Mouse (Mus musculus) fat pad, adult 2 months (tissue): ENCODE measurements around the gene Gnpat.

Source experiments
- DNase-seq: peaks from one replicate; pipeline ENCODE4 v3.0.0-alpha.2; 2011; ENCODE audit warnings: low read depth, low spot score; ENCODE audit errors: extremely low read depth

The Gnpat gene

DNA sequence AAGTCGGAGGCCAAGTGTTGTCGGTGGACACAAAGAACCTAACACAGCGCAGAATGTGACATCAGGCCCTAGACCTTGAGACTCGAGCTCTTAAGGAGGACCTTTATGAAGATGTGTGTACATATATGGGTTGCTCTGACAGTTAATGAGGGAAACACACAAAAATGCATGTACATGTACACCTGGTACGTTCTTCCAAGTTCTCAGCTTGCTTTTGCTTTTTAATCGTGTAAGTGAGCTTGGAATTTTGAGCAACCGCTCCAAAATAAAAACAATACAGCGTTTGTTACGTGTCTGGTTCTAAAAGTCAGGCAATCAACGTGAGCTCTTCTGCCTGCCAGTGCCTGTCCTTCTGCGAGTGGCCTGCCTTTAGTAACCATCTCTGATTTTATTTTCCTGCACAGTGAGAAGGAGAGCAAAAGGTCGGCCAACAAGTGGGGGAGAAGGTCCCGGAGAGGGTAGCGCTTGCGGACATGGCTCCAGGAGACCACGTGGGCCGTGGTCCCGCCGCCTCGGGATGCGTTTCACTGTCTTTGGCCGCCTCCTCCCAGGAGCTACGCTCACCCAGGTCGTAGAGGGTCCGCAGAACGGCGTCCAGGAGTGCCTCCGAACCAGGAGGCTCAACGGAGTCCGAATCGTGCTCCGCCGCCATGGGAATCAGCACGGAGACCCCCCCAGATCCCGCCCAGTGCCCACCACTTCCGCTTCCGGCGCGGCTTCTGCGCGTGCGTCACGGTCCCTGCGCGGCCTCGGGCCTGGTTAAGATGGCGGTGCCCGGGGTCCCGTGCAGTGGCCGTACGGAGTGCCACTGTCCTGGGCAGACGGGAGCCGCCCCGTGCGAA, at the start of gene Gnpat, which contains the start of gene 2810004N23Rik:
Gene Gnpat (plus strand): TSS at position 713 of the 842 bp plus-strand sequence.
Gene 2810004N23Rik (minus strand): TSS at position 800 of the 842 bp plus-strand sequence.
- DNase-seq: no peak

GRCm38 (mm10) chr8:124813326-124813725, 49.5 kb upstream of the Gnpat start:
- no peak for DNase-seq

DNA sequence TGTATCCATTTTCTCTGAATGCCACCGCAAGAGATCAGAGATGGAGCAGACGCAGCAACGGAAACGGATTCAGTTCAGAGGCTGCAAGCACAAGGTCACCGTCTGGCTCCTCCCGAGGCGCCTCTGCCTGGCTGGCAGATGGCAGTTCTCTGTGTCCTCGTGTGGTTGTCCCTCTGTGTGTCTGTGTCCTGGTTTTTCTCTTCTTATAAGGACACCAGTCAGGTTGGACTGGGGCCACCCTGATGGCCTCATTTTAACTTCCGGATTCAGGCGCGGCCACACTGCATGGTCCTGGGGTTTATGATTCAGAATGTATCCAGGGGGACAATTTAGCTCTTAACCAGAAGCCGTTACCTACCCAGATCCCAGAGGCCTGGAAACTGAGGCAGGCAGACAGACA, 47.0 kb upstream of the Gnpat start:
- no peak for DNase-seq

GRCm38 (mm10) chr8:124816866-124817265, 46.0 kb upstream of the Gnpat start:
- no peak for DNase-seq

GRCm38 (mm10) chr8:124817361-124817760, 45.5 kb upstream of the Gnpat start:
- DNase-seq: no peak

GRCm38 (mm10) chr8:124819612-124820115, 43.2 kb upstream of the Gnpat start:
- no peak for DNase-seq

DNA sequence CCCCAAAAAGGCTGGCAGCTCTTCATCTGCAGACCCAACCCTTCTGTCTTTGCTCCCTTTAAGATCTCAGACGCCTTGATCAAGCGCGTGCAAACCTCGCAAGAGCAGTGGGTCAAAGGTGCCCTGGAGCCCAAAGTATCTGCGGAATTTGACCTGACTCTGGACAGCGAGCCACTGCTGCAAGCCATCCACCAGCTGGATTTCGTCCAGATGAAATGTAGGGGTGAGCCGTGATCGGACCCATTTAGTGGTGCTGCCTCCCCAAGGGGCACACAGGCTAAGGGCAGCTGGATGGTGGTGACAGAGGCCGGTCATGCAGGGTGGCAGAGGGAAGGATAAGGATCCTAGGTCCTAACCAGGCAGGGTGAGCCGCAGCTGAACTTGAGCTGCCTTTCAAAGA, 42.7 kb upstream of the Gnpat start:
- no peak for DNase-seq

DNA sequence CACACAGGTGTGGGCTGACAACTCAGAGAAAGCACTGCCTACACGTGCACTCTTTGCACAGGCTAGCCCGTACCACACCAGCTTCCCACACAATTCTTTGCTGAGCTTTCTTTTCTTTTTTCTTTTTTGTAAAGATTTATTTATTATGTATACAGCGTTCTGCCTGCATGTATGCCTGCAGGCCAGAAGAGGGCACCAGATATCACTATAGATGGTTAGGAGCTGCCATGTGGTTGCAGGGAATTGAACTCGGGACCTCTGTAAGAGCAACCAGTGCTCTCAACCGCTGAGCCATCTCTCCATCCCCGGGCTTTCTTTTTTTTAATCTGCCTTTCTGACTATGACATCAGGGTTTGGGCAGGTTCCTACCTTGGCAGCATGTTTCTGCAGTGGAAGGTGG, 39.3 kb upstream of the Gnpat start:
- DNase-seq: no peak

- DNase-seq: peak; percentile 90
Observed at GRCm38 (mm10) chr8:124826658-124827057, 36.2 kb upstream of the Gnpat start.

DNA sequence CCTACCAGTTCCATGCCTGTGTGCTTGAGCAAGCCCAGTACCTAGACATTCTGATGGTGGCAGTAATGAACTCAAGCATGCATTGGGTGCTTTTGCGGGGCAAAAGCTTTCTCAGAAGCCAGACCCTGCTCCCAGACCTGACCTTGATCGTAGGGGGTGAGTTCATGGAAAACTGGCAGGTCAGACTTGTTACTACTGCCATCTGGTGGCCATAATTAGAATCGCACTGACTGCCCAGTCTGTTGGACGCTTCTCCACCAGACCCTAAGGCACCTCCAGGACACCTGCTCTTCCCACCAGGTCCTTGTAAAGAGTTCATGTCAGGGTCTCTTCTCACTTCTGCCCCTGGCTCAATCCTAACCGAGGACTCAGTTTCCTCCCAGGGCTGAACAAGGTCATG, 35.4 kb upstream of the Gnpat start:
- DNase-seq: no peak

DNA sequence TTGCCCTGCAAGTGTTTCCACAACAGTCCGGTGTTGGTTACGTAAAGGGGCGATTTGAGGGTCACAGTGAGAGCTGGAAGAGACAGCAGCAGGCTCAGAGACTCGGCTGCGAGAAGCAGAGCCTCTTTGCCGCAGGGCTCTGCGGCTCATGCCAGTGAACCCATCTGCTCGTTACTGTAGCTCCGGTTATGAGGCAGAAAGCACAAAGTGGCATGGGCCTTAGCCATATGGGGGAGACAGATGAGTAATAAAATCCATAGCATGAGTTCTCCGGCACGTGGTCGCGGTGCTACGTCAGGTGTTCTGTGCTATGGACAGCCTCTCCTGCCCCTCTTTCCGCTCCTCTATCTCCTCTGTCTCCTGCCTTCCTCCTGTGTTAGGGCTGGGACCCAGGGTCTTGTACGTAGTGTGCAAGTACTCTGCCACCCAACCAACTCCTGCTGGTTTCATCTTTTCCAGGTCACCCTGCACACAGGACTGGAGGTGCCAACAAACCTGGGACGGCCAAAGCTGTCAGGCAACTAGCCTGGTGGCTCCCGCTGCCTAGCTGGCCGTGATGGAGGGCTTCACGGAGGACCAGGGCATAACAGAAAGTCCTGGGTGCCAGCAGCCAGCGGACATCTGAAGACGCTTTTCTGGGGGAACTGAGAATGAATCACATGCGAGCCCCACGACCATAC, 34.1 kb upstream of the Gnpat start:
- DNase-seq: no peak

- no peak for DNase-seq
Observed at GRCm38 (mm10) chr8:124830050-124830449, 32.8 kb upstream of the Gnpat start.

- DNase-seq: no peak
Observed at GRCm38 (mm10) chr8:124831531-124831930, 31.3 kb upstream of the Gnpat start.

DNA sequence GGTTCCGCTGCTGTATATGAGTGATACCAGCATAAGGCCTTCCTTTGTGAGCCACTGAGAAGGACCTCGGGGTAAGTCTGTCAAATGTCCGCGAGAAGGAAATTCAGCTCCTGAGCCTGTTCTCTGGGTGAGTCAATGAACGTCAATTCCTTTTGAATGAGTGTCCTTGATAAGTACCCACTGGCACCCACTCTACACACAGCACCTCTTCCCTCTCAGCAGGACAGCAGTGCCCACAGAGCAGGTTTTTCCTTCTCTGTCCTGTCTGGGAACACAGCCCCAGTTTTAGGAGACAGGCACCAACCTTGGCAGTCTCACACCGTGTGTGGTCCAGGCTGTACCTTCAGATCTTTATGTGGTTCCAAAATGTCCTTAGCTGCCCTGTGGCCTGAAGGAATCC, 30.9 kb upstream of the Gnpat start:
- no peak for DNase-seq

DNA sequence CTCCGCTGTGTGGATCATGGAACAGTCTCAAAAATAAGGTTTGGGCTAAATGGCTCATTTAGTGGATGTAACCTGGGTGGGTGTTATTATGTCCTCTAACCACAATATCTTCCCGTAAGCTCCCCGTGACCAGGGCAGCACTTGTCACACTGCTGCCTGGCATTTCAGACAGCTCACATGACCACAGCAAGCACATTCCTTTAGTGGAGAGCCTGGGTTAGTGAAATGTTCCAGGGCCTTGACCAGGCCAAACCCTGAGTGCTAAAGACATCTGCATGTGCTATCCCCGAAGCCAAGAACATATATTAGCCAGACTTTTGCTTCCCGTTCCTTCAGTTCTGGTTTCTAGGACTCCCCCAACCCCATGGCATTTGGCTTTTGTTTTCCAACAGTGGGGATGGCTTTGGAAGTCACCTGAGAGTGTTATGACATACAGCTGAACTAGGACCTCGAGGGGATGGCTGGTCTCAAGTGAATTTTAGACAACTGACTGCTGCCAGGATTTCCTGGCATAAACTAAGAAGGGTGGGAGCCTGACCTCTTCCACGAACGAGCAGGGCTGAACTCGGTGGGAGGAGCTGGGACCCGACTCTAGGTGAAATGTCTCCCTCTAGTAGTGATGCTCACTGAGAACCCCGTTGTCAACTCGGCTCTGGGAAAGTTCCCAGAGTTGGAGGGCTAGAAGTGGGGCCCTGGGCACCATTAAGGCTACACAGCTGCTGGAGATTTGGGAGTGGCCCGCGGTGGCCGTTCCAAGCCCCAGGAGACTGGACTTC, 29.2 kb upstream of the Gnpat start:
- no peak for DNase-seq

GRCm38 (mm10) chr8:124835848-124836247, 27.0 kb upstream of the Gnpat start:
- DNase-seq: no peak

- no peak for DNase-seq
Observed at GRCm38 (mm10) chr8:124836273-124836672, 26.6 kb upstream of the Gnpat start.

GRCm38 (mm10) chr8:124836907-124837306, 25.9 kb upstream of the Gnpat start:
- no peak for DNase-seq

- DNase-seq: no peak
Observed at GRCm38 (mm10) chr8:124837956-124838355, 24.9 kb upstream of the Gnpat start.

GRCm38 (mm10) chr8:124839371-124839770, 23.5 kb upstream of the Gnpat start:
- no peak for DNase-seq

GRCm38 (mm10) chr8:124840900-124841299, 21.9 kb upstream of the Gnpat start:
- no peak for DNase-seq
